Mouse (Mus musculus) embryonic facial prominence, embryonic 11.5 days (tissue): ENCODE measurements at regions not wholly inside any gene's neighbourhood (a gene's known extent, or its start where the extent isn't known, plus 50 kb on each side); places are given as distances from the start of the nearest gene placed in this dataset.

Experiments used
- ATAC-seq: fragments of 200-750 bp; cut with Nextera tagmentation; replicated peaks from 2 replicates; pipeline ENCODE4 v1.8.0; 2017; ENCODE audit warnings: low read depth; ENCODE audit not compliant: insufficient number of reproducible peaks, low FRiP score, low TSS enrichment
- DNase-seq: peaks from one replicate; pipeline ENCODE4 v3.0.0-alpha.2; 2015; ENCODE audit warnings: low spot score
- H3K27ac ChIP-seq: fragments of 300-500 bp; sonication (generic); replicated peaks from 2 replicates; pipeline ENCODE4 v1.5.1; 2014; ENCODE audit warnings: mild to moderate bottlenecking, low read depth, low read length, control low read depth
- H3K27me3 ChIP-seq: fragments of 300-500 bp; sonication (generic); 2 replicates; pipeline ENCODE4 v1.6.1; 2014; ENCODE audit warnings: mild to moderate bottlenecking, low read length, moderate library complexity, mixed read lengths; ENCODE audit not compliant: control insufficient read depth, insufficient read depth
- H3K36me3 ChIP-seq: fragments of 300-500 bp; sonication (generic); replicated peaks from 2 replicates; pipeline ENCODE4 v1.6.1; 2014; ENCODE audit warnings: low read depth, mild to moderate bottlenecking, low read length, moderate library complexity, mixed read lengths; ENCODE audit not compliant: control insufficient read depth, insufficient read depth
- H3K4me1 ChIP-seq: fragments of 300-500 bp; sonication (generic); 2 replicates; pipeline ENCODE4 v1.6.1; 2014; ENCODE audit warnings: low read length, mixed read lengths; ENCODE audit not compliant: control insufficient read depth, insufficient read depth
- H3K4me2 ChIP-seq: fragments of 300-500 bp; sonication (generic); 2 replicates; pipeline ENCODE4 v1.6.1; 2014; ENCODE audit warnings: low read depth, mild to moderate bottlenecking, control low read depth, low read length, moderate library complexity
- H3K4me3 ChIP-seq: fragments of 300-500 bp; sonication (generic); 2 replicates; pipeline ENCODE4 v1.5.1; 2014; ENCODE audit warnings: low read depth, low read length, control low read depth
- H3K9ac ChIP-seq: fragments of 300-500 bp; sonication (generic); replicated peaks from 2 replicates; pipeline ENCODE4 v1.6.1; 2014; ENCODE audit warnings: mild to moderate bottlenecking, control low read depth, low read length
- H3K9me3 ChIP-seq: fragments of 300-500 bp; sonication (generic); replicated peaks from 2 replicates; pipeline ENCODE4 v1.6.1; 2016; ENCODE audit warnings: mild to moderate bottlenecking, low read length, inconsistent platforms, mixed read lengths; ENCODE audit not compliant: control insufficient read depth
- WGBS: fragments of 180-500 bp; shearing (Covaris S2); extraction: QIAGEN DNeasy Blood & Tissue Kit; methylation state at CpG from one replicate; pipeline ENCODE4 v1.1.7; 2014; 5-methylcytosine and 5-hydroxymethylcytosine counted together

GRCm38 (mm10) chr9:41745979-41746647 lies 378.0 kb downstream of the Sorl1 start:
- H3K27ac ChIP-seq = no peak overlapping the region
- H3K36me3 ChIP-seq = no peaks in the 10 kb centered on the region
- WGBS = 84% methylated on average over 5 of the region's 5 CpGs
- no peak overlapping the region for H3K9ac ChIP-seq
- no peaks in the 10 kb centered on the region for H3K9me3 ChIP-seq
- no peak for DNase-seq
- no peak overlapping the region for H3K4me3 ChIP-seq
- H3K27me3 ChIP-seq = no peaks in the 10 kb centered on the region
- ATAC-seq = no peak
- no peak overlapping the region for H3K4me2 ChIP-seq
- no peaks in the 10 kb centered on the region for H3K4me1 ChIP-seq

- no peak for ATAC-seq
- Histone ChIP-seq H3K27ac (no peak overlapping the region), H3K36me3 (no peaks in the 10 kb centered on the region)
These were observed 382.6 kb downstream of the Sorl1 start for GRCm38 (mm10) chr9:41741500-41741899.

GRCm38 (mm10) chr9:41740536-41740935 lies 383.6 kb downstream of the Sorl1 start:
- 90% methylated on average over 8 of the region's 8 CpGs for WGBS
- Histone ChIP-seq H3K4me3 (no peak overlapping the region), H3K36me3 (no peaks in the 10 kb centered on the region)

More at GRCm38 (mm10) chr9:41741500-41741899, 382.6 kb downstream of the Sorl1 start:
- no peaks in the 10 kb centered on the region for H3K27me3 ChIP-seq
- H3K4me1 ChIP-seq = 0 out of 2 replicates have a peak, but pooled peaks cover 2% of the 10 kb centered on the region
- no peak overlapping the region for H3K9ac ChIP-seq
- no peak overlapping the region for H3K4me2 ChIP-seq
- no peak overlapping the region for H3K4me3 ChIP-seq
- no peak for DNase-seq
- H3K9me3 ChIP-seq = no peaks in the 10 kb centered on the region
- WGBS = 85% methylated on average over 5 of the region's 5 CpGs

GRCm38 (mm10) chr9:41737671-41738070 lies 386.4 kb downstream of the Sorl1 start:
- Histone ChIP-seq H3K27ac (no peak overlapping the region), H3K4me1 (0 out of 2 replicates have a peak, but pooled peaks cover 2% of the 10 kb centered on the region), H3K4me2 (no peak overlapping the region), H3K36me3 (no peaks in the 10 kb centered on the region), H3K9me3 (no peaks in the 10 kb centered on the region), H3K4me3 (no peak overlapping the region), H3K9ac (no peak overlapping the region), H3K27me3 (no peaks in the 10 kb centered on the region)
- DNase-seq (no peak), ATAC-seq (no peak)
- 40% methylated on average over 6 of the region's 6 CpGs for WGBS

More at GRCm38 (mm10) chr9:41740536-41740935, 383.6 kb downstream of the Sorl1 start:
- Histone ChIP-seq H3K4me1 (0 out of 2 replicates have a peak, but pooled peaks cover 2% of the 10 kb centered on the region), H3K9me3 (no peaks in the 10 kb centered on the region), H3K27me3 (no peaks in the 10 kb centered on the region), H3K4me2 (no peak overlapping the region), H3K27ac (no peak overlapping the region), H3K9ac (no peak overlapping the region)
- no peak for ATAC-seq
- no peak for DNase-seq

- Histone ChIP-seq H3K4me2 (peak overlapping the region; percentile 40), H3K36me3 (no peaks in the 10 kb centered on the region), H3K4me3 (no peak overlapping the region), H3K27me3 (no peaks in the 10 kb centered on the region), H3K4me1 (0 out of 2 replicates have a peak, but pooled peaks cover 2% of the 10 kb centered on the region), H3K9me3 (no peaks in the 10 kb centered on the region), H3K27ac (peak overlapping the region; percentile 88), H3K9ac (peak overlapping the region; percentile 59)
- no peak for ATAC-seq
- WGBS = 16% methylated on average over 6 of the region's 6 CpGs
- no peak for DNase-seq
These were observed 387.2 kb downstream of the Sorl1 start for GRCm38 (mm10) chr9:41736881-41737280.

- WGBS = 2% methylated on average over 16 of the region's 16 CpGs
- Histone ChIP-seq H3K9ac (peak overlapping the region; percentile 59), H3K4me1 (0 out of 2 replicates have a peak, but pooled peaks cover 2% of the 10 kb centered on the region), H3K36me3 (no peaks in the 10 kb centered on the region), H3K27ac (peak overlapping the region; percentile 88), H3K27me3 (no peaks in the 10 kb centered on the region), H3K4me2 (peak overlapping the region; percentile 40), H3K4me3 (peak overlapping the region; percentile 24; the same call in 1 of the 2 replicates), H3K9me3 (no peaks in the 10 kb centered on the region)
- peak; percentile 75 for DNase-seq
- ATAC-seq = peak; percentile 72
These were observed 387.8 kb downstream of the Sorl1 start for GRCm38 (mm10) chr9:41736234-41736859.

GRCm38 (mm10) chr9:41735448-41736233 lies 388.5 kb downstream of the Sorl1 start:
- Histone ChIP-seq H3K9ac (peak overlapping the region; percentile 59), H3K36me3 (no peaks in the 10 kb centered on the region), H3K4me1 (0 out of 2 replicates have a peak, but pooled peaks cover 2% of the 10 kb centered on the region), H3K27me3 (no peaks in the 10 kb centered on the region), H3K4me3 (peak overlapping the region; percentile 24), H3K27ac (peak overlapping the region; percentile 88), H3K4me2 (peak overlapping the region; percentile 40), H3K9me3 (no peaks in the 10 kb centered on the region)
- DNase-seq (peak; percentile 88), ATAC-seq (peak; percentile 87)
- WGBS = 1% methylated on average over 22 of the region's 22 CpGs
